Mouse (Mus musculus) embryonic facial prominence, embryonic 13.5 days (tissue): Measurements from ENCODE around the gene Haao. TPM values are rescaled to one million over a fixed set of nuclear protein-coding genes. Genes with fewer than 3 reads are reported as not detected.
"Not testable (repeated sequence)": the region's sequence is repeated elsewhere in the genome, so short reads cannot be mapped to it uniquely, and the experiment has no call there.

ENCODE experiments used
- ATAC-seq: fragments of 200-750 bp; cut with Nextera tagmentation; 2 replicates; pipeline ENCODE4 v1.8.0; 2017; ENCODE audit warnings: low read depth; ENCODE audit not compliant: insufficient number of reproducible peaks, insufficient read depth, low FRiP score, low TSS enrichment
- H3K27ac ChIP-seq: fragments of 300-500 bp; sonication (generic); 2 replicates; pipeline ENCODE4 v1.5.1; 2015; ENCODE audit warnings: moderate library complexity, mild to moderate bottlenecking, inconsistent platforms
- H3K27me3 ChIP-seq: fragments of 300-500 bp; sonication (generic); 2 replicates; pipeline ENCODE4 v1.6.1; 2015; ENCODE audit warnings: mild to moderate bottlenecking, inconsistent platforms
- H3K36me3 ChIP-seq: fragments of 300-500 bp; sonication (generic); 2 replicates; pipeline ENCODE4 v1.6.1; 2015; ENCODE audit warnings: mild to moderate bottlenecking, inconsistent platforms
- H3K4me1 ChIP-seq: fragments of 300-500 bp; sonication (generic); 2 replicates; pipeline ENCODE4 v1.6.1; 2015; ENCODE audit warnings: inconsistent platforms
- H3K4me2 ChIP-seq: fragments of 300-500 bp; sonication (generic); 2 replicates; pipeline ENCODE4 v1.6.1; 2015; ENCODE audit warnings: moderate library complexity, mild to moderate bottlenecking, inconsistent platforms
- H3K4me3 ChIP-seq: fragments of 300-500 bp; sonication (generic); 2 replicates; pipeline ENCODE4 v1.5.1; 2015; ENCODE audit warnings: mild to moderate bottlenecking, inconsistent platforms
- H3K9ac ChIP-seq: fragments of 300-500 bp; sonication (generic); 2 replicates; pipeline ENCODE4 v1.6.1; 2015; ENCODE audit warnings: mild to moderate bottlenecking, inconsistent platforms
- H3K9me3 ChIP-seq: fragments of 300-500 bp; sonication (generic); 2 replicates; pipeline ENCODE4 v1.6.1; 2016; ENCODE audit warnings: inconsistent platforms
- WGBS: fragments of 180-500 bp; shearing (Covaris S2); methylation state at CpG from one replicate; pipeline ENCODE4 v1.1.7; 2015; ENCODE audit warnings: mixed read lengths; 5-methylcytosine and 5-hydroxymethylcytosine counted together
- polyA plus RNA-seq: library from polyadenylated mRNA; unstranded; fragments of >200 nt; fragmentation: Nextera tagmentation; extraction: Ambion mirVana; gene quantifications from 2 replicates; pipeline ENCODE4 v1.2.1, GENCODE M21; 2015

The Haao gene
- polyA plus RNA-seq, 1 experiment from 2014 or later = 1.5 TPM

DNA sequence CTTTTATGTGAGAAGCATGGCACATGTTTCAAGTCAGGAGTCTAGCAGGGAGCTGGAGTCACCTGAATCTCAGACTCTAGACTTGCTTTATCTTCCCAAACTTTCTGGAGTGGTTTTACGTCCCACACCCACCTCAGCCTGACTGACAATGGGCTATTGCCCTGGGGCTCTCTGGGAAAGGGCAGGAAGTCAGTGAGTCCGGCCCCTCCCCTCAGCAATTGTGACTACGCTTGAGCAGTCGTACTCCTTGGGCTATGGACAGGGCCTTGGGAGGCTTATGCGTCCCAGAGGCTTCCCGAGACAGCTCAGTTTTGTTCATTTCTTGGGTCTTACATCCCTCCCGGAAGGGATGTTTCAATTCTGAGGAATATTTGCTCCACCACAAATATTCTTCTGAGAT lies 17.6 kb upstream of the Haao start:
- Histone ChIP-seq H3K4me3 (no peak overlapping the region), H3K9me3 (no peaks in the 10 kb centered on the region), H3K4me1 (peaks cover 9% of the 10 kb centered on the region), H3K9ac (no peak overlapping the region), H3K27me3 (0 out of 2 replicates have a peak, but pooled peaks cover 10% of the 10 kb centered on the region), H3K27ac (no peak overlapping the region), H3K4me2 (no peak overlapping the region), H3K36me3 (no peaks in the 10 kb centered on the region)
- no peak for ATAC-seq
- WGBS = 45% methylated on average over 7 of the region's 7 CpGs

DNA sequence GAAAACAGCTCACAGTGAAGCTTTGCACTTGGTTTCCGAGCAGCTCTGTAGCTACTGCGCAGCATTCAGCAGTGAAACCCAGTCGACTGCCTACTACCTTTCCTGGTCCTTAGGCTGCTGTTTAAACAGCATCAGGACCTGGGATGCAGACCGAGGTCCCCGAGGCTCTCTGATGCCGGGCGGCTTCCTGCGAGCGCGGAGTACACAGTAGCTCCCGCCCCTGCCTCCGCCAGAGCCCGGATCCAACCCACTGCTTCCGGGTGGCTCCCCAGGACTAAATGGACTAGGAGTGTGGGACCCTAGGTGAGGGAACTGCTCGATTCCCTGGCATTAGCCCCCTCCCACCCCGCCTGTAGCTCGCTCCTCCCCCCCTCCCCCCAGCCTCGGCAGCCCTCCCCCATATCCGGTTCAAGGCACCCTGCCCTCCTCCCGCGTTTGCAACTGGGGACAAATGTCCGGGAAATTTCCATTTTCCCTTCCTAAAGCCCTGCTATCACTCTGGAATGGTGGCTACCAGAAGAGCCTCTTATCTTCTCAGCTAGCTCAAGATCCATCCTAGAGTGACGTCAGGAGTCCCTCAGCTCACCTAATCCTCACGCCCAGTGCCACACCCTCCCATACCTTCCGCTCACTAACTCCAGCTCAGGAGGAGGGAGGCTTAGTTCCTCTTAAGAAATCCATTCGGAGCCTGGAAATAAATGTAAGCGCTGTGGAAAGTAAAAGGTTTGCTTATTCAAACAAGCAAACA lies 14.5 kb upstream of the Haao start:
- Histone ChIP-seq H3K27me3 (0 out of 2 replicates have a peak, but pooled peaks cover 10% of the 10 kb centered on the region), H3K36me3 (no peaks in the 10 kb centered on the region), H3K4me2 (peak overlapping the region; percentile 81), H3K4me1 (peaks cover 9% of the 10 kb centered on the region), H3K9ac (peak overlapping the region; percentile 80), H3K27ac (peak overlapping the region; percentile 95), H3K4me3 (peak overlapping the region; percentile 75), H3K9me3 (no peaks in the 10 kb centered on the region)
- under 1% methylated on average over 27 of the region's 27 CpGs for WGBS
- peak; percentile 59 for ATAC-seq

DNA sequence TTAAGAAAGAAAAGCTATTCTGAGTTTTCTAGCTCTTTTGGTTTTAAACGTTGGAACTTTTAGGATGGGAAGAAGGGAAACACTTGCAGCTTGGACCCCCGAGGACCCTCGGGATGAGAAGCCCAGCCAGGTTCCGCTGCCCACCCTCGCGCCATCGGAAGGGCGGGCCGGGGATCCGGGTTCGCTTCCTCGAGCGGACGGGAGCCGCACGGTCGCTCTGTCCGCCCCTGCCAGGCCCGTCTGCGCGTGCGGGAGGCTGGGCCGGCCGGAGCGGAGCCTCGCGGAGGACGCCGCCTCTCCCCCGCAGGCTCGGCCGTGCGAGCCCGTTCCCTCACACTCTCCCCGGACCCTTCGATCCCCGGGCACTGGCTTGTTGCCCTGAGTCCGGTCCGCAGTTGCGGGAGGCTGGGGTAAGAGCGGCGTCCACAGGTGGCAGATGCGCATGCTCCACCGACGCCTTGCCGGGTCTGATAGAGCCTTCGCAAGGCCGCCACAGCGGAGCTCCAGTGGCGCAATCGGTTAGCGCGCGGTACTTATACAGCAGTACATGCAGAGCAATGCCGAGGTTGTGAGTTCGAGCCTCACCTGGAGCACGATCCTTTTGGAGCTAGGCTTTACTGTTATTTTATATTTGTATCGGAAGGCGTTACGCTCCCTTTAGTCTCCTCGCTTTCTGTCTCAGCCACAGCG lies 13.8 kb upstream of the Haao start:
- under 1% methylated on average over 62 of the region's 62 CpGs for WGBS

DNA sequence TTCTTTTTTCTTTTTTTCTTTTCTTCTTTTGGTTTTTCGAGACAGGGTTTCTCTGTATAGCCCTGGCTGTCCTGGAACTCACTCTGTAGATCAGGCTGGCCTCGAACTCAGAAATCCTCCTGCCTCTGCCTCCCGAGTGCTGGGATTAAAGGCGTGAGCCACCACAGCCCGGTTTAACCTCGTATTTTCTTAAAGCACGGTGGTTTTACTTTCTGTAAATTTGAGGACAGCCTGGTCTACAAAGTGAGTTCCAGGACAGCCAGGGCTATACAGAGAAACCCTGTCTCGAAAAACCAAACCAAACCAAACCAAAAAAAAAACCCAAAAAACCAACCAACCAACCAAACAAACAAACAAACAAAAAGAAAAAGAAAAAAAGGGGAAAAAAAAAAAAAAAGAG lies 13.2 kb upstream of the Haao start:
- ATAC-seq, H3K36me3 ChIP-seq, H3K27me3 ChIP-seq, H3K4me1 ChIP-seq, H3K9me3 ChIP-seq: not testable (repeated sequence)
- Histone ChIP-seq H3K4me2 (peak overlapping the region; percentile 81), H3K27ac (peak overlapping the region; percentile 95; the same call in 1 of the 2 replicates), H3K9ac (peak overlapping the region; percentile 80; the same call in 1 of the 2 replicates), H3K4me3 (peak overlapping the region; percentile 75)
- WGBS = 63% methylated on average over 8 of the region's 8 CpGs

More for the DNA sequence above, 13.8 kb upstream of the Haao start:
- Histone ChIP-seq H3K36me3 (no peaks in the 10 kb centered on the region), H3K4me2 (peak overlapping the region; percentile 81), H3K27ac (peak overlapping the region; percentile 95), H3K4me1 (peaks cover 5% of the 10 kb centered on the region), H3K9ac (peak overlapping the region; percentile 80), H3K4me3 (peak overlapping the region; percentile 75), H3K27me3 (0 out of 2 replicates have a peak, but pooled peaks cover 10% of the 10 kb centered on the region), H3K9me3 (no peaks in the 10 kb centered on the region)
- peak; percentile 90 for ATAC-seq

DNA sequence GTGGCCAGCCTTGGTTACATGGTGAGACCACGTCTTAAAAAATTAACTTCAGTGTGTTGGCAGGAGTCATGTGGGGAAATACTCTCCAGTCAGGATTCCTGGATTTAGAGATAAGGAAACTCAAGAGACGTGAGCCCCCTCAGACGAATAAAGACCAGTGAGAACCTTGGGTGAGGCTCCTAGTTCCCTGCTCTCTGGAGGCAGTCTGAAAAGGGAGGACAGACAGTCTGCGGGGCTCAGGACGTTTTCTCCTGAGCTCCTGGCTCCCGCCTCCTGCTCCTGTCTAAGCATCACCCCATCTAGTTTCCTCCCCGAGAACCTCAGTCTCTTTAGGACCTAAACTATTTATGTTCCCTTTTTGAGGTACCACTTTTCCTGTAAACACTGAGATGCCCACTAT lies 12.5 kb upstream of the Haao start:
- Histone ChIP-seq H3K27ac (no peak overlapping the region), H3K4me2 (no peak overlapping the region), H3K4me3 (no peak overlapping the region), H3K4me1 (peaks cover 5% of the 10 kb centered on the region), H3K36me3 (no peaks in the 10 kb centered on the region), H3K9ac (no peak overlapping the region), H3K9me3 (no peaks in the 10 kb centered on the region), H3K27me3 (0 out of 2 replicates have a peak, but pooled peaks cover 10% of the 10 kb centered on the region)
- 78% methylated on average over 7 of the region's 7 CpGs for WGBS
- ATAC-seq = no peak

DNA sequence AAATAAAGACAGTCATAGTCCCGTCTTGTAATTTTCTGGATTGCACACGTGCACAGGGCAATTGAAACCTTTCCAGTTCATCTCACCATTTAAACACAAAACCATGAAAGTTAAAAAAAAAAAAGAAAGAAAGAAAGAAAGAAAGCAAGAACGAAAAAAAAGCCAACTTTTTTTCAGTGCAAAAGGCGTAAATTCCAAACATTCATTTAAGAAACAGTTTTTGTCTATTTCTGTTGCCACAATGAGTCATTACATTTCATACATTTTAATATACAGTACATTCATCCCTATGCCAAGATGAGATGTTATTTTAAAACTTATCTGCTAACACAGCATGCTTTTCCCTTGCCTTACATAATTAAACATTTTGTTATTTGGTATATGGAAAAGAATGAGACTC lies 11.9 kb upstream of the Haao start:
- Histone ChIP-seq H3K36me3 (no peaks in the 10 kb centered on the region), H3K27me3 (0 out of 2 replicates have a peak, but pooled peaks cover 8% of the 10 kb centered on the region), H3K4me3 (no peak overlapping the region), H3K9me3 (no peaks in the 10 kb centered on the region), H3K4me1 (peaks cover 5% of the 10 kb centered on the region), H3K4me2 (no peak overlapping the region), H3K9ac (no peak overlapping the region), H3K27ac (no peak overlapping the region)
- WGBS = 83% methylated on average over 4 of the region's 4 CpGs
- ATAC-seq = no peak

DNA sequence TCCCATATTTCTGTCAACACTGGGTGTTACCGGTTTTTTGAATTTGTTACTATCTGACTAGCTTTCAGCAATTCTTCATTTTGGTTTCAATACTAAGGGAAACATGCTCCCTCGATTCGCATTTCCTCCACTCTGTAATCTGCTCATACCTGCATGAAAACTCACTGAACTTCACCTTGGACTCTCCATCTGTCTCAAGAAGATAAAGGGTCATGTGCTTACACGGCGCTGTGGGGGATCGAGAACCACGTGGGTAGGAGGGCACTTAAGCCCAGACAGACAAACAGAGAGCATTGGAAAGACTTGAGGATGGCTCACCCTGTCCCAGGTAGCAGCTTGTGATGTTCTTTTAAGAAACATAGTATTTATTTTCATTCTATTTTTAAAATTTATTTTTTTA lies 10.7 kb upstream of the Haao start:
- peaks cover 5% of the 10 kb centered on the region for H3K4me1 ChIP-seq
- no peaks in the 10 kb centered on the region for H3K36me3 ChIP-seq
- no peak for ATAC-seq
- no peak overlapping the region for H3K4me2 ChIP-seq
- 86% methylated on average over 7 of the region's 7 CpGs for WGBS
- H3K4me3 ChIP-seq = no peak overlapping the region
- no peak overlapping the region for H3K9ac ChIP-seq
- no peaks in the 10 kb centered on the region for H3K9me3 ChIP-seq
- H3K27me3 ChIP-seq = no peaks in the 10 kb centered on the region
- no peak overlapping the region for H3K27ac ChIP-seq

DNA sequence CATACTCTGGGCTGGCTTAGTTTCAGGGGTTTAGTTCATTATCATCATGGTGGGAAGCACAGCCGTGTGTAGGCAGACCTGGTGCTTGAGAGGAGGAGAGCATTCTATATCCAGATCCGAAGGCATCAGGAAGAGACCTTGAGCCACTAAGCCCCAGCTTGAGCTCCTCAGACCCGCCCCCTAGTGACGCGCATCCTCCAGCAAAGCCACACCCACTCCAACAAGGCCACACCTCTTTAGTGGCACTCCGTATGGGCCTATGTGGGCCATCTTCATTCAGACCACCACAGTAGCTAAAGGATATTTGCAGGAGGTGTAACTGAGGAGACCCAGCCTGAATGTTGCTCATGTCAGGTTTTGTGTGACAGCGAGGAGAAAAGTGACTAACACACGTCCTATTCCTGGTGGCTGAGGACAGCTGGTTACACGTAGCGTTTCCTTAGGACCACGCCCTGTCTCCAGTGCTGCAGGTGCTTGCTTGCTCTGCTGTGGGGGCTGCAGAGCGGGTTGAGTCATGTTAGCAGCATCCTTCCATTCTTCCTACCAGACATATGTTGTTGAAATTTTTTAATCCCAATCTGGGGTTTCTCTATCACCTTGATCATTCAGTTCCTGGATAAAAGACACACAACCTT lies 6.6 kb upstream of the Haao start:
- Histone ChIP-seq H3K4me2 (peak overlapping the region; percentile 16), H3K9ac (no peak overlapping the region), H3K9me3 (no peaks in the 10 kb centered on the region), H3K27me3 (peaks cover under 1% of the 10 kb centered on the region), H3K27ac (no peak overlapping the region), H3K36me3 (no peaks in the 10 kb centered on the region), H3K4me1 (peaks cover 10% of the 10 kb centered on the region; the same call in 1 of the 2 replicates), H3K4me3 (no peak overlapping the region)
- no peak for ATAC-seq
- WGBS = 43% methylated on average over 12 of the region's 12 CpGs

DNA sequence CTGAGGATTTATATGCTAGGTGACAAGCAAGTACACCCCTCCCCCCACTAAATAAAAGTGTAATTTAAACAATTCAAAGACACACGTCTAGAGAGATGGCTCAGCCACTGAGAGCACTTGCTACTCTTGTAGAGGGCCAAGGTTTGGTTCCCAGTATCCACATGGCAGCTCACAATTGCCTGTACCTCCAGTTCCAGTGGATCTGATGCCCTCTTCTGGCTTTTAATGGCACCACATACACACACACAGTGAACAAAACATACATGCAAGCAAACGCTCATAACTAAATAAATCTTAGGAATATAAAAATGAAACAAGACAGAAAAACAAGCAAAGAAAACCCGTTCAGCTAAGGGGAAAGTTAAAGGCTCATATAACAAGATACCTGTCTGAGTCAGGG lies 6.1 kb upstream of the Haao start:
- WGBS = 50% methylated on average over 3 of the region's 3 CpGs
- peaks cover 4% of the 10 kb centered on the region for H3K27me3 ChIP-seq
- ATAC-seq = no peak
- peak overlapping the region; percentile 16 for H3K4me2 ChIP-seq
- no peak overlapping the region for H3K27ac ChIP-seq
- no peak overlapping the region for H3K4me3 ChIP-seq
- H3K36me3 ChIP-seq = no peaks in the 10 kb centered on the region
- H3K4me1 ChIP-seq = peaks cover 12% of the 10 kb centered on the region; the same call in 1 of the 2 replicates
- H3K9ac ChIP-seq = no peak overlapping the region
- H3K9me3 ChIP-seq = no peaks in the 10 kb centered on the region

DNA sequence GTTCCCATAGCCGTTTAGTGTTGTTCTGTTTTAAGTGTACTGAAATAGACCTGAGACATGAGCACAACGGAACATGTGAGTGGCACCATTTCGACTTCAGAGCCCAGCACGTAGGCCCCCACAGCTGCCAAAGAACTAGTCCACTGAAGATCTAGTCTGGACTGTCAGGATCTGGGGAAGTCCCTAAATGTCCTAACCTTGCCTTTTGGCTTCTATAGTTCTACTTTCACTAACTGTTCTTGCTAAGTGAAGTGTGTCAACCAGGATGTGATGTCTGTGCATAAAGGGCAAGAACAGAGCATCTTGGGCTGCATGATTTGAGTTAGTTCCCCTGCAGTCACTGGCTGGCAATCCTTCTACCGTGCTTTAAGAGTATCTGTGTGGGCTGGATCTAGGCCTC lies 3.1 kb upstream of the Haao start:
- Histone ChIP-seq H3K36me3 (no peaks in the 10 kb centered on the region), H3K27me3 (peaks cover 4% of the 10 kb centered on the region), H3K27ac (no peak overlapping the region), H3K4me1 (peaks cover 12% of the 10 kb centered on the region; the same call in 1 of the 2 replicates), H3K4me3 (no peak overlapping the region), H3K9me3 (no peaks in the 10 kb centered on the region), H3K4me2 (no peak overlapping the region), H3K9ac (no peak overlapping the region)
- 76% methylated on average over 5 of the region's 5 CpGs for WGBS
- no peak for ATAC-seq

DNA sequence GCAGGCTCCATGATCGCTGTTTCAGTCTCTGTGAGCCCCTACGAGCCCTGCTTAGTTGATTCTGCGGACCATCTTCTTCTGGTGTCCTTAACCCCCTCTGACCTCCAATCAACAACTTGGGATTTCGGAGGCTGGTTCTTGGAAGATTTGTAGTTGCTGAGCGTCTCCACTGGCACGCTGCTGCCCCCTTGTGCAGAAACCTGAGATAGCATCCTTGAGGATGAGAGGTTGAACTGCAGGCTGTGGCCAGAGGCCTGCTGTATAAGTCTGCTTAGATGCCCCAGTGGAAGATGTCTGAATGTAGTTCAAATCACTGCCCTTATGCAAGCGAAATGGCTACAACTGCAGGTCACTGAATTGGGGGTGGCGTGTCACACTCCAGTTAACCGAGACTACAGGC lies 2.7 kb upstream of the Haao start:
- no peak overlapping the region for H3K9ac ChIP-seq
- no peak for ATAC-seq
- H3K4me1 ChIP-seq = peaks cover 12% of the 10 kb centered on the region; the same call in 1 of the 2 replicates
- 0 out of 2 replicates have a peak overlapping the region, but pooled peaks have one; percentile 1 for H3K4me3 ChIP-seq
- H3K27me3 ChIP-seq = peaks cover 4% of the 10 kb centered on the region
- 12% methylated on average over 9 of the region's 9 CpGs for WGBS
- H3K4me2 ChIP-seq = peak overlapping the region; percentile 39
- H3K27ac ChIP-seq = no peak overlapping the region
- H3K36me3 ChIP-seq = no peaks in the 10 kb centered on the region
- no peaks in the 10 kb centered on the region for H3K9me3 ChIP-seq
